Mouse (Mus musculus) fibroblast of lung, adult 2 months (primary cell): Measurements from ENCODE around the gene Sncg.
A peak's percentile ranks its signal among the peaks of the same experiment; 100 is the strongest.
"Not testable (repeated sequence)": the region's sequence is repeated elsewhere in the genome, so short reads cannot be mapped to it uniquely, and the experiment has no call there.

Experiments
- DNase-seq: peaks from one replicate; pipeline ENCODE4 v3.0.0-alpha.2; 2011; ENCODE audit warnings: low read depth

Sncg gene

GRCm38 (mm10) chr14:34370921-34371320 lies 3.7 kb downstream of the Sncg start:
- DNase-seq, result no peak

DNA sequence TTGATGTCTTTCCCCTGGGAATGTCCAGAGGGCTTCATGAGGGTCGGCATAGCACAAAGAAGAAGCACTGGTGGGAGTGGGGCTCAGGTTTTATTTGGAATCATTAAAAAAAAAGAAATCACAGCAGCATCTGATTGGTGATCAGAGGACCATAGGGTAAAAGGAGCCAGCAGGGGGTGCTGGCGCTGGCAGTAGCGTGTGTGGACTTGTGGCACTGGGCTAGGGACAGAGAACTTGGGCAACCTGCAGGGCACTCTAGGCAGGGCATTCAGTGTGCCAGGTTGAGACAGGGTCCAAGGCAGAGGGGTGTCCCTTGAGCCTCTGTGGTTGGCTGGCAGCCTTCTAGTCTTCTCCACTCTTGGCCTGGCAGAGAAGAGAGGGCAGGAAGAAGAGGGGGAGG lies 4.4 kb downstream of the Sncg start:
- DNase-seq, result no peak

- no peak for DNase-seq
Measured at GRCm38 (mm10) chr14:34365147-34365507, 9.5 kb downstream of the Sncg start.

DNA sequence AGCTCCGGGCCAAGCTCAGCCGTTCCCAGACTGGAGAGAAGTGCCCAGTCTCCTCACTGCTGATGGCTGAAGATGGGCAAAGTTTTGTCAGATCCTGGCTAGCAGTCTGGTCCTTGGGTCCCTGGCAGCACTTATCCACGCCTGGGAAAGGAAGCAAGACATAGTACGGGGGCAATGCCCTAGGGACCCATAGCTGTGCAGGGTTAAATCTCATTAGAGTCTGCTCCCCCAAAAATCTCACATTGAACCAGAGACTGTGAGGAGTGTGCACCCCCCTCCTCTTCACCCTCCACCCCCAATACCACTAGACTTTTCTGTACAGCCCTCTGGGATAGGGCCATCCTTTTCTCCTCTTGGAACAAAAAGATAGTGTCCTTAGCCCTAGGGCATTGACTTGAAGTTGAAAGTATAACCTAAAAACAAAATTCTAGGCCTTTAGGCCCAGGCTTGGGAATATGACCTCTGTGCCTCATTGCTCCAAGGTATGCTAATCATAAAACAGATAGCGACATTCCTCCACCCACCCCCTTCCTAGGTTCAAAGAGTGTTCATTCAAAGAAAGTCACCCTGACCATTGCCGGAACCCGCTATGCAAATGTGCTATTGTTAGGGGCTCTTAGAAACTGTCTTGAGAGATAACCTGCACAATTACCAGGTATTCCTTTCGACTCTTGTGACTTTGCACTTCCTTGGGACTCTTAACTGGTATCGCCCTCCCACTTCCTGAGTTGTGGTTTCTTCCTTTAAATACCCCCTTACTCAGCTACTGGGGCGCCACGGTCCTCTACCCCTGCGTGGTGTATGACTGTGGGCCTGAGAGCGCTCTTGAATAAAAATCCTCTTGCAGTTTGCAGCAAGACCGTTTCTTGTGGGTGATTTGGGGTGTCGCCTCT lies 10.1 kb downstream of the Sncg start:
- not testable (repeated sequence) for DNase-seq

- DNase-seq, result peak; percentile 69
Measured at GRCm38 (mm10) chr14:34363490-34364253, 10.9 kb downstream of the Sncg start.

- peak; percentile 66 for DNase-seq
Measured at GRCm38 (mm10) chr14:34362726-34363445, 11.7 kb downstream of the Sncg start.

GRCm38 (mm10) chr14:34362135-34362534 lies 12.5 kb downstream of the Sncg start:
- no peak for DNase-seq

DNA sequence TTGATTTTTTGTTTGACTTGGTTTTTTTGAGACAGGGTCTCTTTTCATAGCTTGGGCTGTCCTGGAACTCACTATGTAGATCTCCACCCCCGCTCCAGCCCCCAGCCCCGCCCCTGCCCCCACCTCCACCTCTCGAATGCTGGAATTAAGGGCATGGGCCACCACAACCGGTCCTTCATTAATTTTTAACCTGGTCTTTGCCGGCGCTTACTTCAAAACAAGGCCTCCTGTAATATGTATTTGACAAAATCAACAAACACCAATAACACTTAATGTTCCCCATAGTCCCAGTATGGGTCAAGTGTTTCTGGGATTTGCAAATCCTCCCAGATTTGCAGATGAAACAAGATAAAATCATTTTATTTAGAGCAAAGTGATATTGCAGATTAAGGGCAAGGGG lies 14.3 kb downstream of the Sncg start:
- DNase-seq, result no peak

DNA sequence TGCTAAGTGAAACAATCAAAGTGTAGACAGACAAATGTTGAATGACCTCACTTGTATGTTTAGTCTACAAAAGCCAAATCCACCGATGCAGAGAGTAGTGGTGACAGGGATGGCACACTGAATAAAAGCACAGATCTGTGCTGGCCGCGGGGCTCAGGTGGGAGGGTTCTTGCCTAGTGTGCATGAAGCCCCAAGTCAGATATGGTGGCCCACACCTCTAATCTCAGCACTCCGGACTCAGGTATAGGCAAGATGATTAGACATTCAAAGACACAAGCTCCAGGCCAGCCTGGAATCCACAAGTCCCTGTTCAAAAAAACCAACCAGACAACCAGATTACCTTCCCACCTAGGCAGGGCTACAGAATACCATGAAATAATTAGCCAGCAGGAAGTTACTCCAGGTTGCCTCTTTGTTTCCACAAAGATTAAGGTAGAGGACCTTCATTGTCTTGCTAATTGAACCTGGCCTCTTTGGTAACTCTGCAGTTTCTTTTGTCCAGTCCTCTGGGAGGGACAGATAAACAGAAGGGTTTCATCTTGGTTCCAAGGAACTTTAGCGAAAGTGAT lies 14.8 kb downstream of the Sncg start:
- no peak for DNase-seq

DNA sequence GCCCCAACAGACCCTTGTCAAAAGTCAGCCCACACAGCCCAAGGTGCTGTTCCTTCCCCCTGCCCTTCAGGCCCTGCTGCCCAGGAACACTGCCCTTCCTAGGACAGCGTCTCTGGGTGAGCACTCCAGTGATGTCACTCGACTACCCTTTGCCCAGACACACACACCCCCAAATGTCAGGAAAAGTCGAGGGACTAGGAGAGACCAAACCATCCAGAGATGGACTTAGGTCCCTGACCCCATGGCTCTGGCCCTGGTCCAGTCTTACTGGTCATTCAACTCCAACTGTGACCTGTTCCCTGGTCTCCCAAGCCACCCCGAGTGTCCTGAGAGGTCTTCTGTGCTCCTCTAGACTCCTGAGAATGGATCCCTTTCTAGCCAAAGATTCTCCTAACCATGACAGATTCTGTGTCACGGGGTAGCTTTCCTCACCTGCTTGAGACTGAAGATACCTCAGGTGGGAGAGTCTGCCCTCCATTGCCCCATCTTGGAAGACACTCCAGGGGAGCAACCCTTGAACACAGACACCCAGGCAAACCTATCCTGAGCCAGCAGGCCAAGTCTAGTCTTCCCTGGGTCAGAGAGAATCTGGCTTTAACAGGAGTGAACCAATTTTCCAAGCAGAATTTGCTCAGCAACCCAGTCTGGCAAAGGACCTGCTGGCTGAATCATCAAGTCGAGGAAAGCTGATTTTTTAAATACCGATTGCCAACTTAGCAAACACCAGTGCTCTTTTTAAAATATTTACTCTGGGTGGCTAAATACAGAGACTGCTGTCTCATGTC lies 16.7 kb downstream of the Sncg start:
- peak; percentile 86 for DNase-seq

GRCm38 (mm10) chr14:34355301-34355700 lies 19.3 kb downstream of the Sncg start, which contains the start of gene Fam25c:
Gene Fam25c (minus strand): TSS chr14:34355433.
- DNase-seq, result no peak

DNA sequence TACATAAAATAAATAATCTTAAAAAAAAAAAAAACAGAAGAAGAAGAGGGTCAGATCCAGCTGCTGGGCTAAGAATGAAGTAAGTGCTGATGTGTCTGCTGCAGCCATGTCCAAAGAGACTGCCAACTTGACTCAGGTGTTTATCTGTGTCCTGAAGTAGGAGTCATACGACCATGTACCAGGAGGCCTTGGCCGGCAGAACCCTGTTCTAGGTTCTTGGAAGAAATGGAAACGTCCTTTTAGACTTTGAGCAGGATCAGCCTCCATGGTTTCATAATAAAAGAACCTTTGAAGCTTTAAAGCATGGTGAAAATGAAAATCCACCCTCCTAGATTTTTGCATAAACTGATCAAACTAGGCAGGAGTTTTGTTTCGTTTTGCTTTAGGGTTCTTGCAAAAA lies 20.1 kb downstream of the Sncg start:
- no peak for DNase-seq

- no peak for DNase-seq
Measured at GRCm38 (mm10) chr14:34353326-34353725, 21.3 kb downstream of the Sncg start.

DNA sequence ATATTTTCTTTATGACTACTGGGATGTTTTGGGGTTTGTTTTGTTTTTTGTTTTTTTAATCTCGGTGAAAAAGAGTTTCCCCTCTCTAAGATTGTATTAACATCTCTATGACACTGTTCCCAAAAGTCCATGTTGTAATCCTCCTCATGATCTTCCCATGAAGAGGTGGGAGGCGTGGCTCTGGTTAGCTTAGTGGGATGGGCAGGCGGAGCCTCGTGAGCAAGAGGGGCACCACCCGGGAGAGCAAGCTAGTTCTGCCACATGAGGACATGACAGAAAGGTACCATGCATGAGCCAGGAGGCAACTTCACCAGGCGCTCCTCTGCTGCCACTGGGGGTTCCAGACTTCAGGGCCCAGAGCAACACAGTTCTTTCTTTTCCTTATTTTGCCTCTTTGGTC lies 22.1 kb downstream of the Sncg start:
- no peak for DNase-seq

GRCm38 (mm10) chr14:34351660-34352059 lies 22.9 kb downstream of the Sncg start:
- DNase-seq, result no peak

- no peak for DNase-seq
Measured at GRCm38 (mm10) chr14:34349007-34349406, 25.6 kb downstream of the Sncg start.

DNA sequence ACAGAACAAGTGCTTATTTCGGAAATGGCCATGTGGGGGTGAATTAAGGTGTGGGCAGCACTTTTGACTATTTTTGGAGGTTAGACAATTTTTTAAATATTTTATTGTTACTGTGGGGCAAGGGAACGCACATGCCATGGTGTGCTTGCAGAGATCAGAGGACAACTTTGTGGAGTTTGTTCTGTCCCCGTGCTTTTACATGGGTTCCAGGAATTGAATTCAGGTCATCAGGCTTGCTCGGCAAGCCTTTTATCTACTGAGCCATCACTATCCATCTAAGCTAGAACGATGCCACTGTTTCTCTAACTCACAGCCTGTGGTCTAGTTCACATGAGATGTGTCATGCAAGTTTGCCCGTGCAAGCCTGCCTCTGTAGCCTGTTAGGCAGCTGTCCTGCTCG lies 26.3 kb downstream of the Sncg start:
- DNase-seq, result no peak

- DNase-seq, result no peak
Measured at GRCm38 (mm10) chr14:34347084-34347483, 27.5 kb downstream of the Sncg start.

DNA sequence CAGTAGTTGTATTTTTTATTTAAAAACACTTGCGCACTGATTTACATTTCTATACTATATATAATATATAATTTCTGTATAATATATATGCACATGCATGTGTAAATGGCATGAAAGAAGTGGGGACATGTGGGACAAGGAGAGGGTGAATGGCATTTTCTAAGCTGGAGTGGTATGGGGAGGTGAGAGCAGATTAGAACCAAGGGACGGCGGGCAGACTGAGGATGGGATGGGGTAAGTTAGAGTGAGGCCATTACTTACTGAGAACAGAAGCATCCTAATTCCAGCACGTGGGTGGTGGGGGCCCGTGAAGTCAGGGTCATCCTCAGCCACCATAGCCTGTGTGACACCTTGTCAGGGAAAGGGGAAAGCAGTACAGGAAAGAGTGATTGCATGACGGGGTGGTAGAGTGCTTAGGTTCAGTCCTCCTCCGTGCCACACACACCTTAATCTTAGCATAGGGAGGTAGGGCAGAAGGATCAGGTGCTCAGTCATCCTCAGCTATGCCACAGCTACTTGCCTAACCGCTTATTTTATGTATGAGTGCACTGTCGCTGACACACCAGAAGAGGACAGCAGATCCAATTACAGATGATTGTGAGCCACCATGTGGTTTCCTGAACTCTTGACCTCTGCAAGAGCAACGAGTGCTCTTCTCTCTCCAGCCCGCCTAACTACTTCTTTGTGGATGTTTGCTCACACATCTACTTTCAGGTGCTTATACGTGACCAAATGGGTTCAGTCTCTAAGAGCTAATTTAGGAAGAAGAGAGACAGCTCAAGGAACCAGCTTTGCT lies 28.6 kb downstream of the Sncg start:
- no peak for DNase-seq

GRCm38 (mm10) chr14:34344361-34344760 lies 30.2 kb downstream of the Sncg start:
- DNase-seq, result no peak

- no peak for DNase-seq
Measured at GRCm38 (mm10) chr14:34343078-34343477, 31.5 kb downstream of the Sncg start.
